Mouse (Mus musculus) limb, embryonic 10.5 days (tissue): ENCODE measurements at regions not wholly inside any gene's neighbourhood (a gene's known extent, or its start where the extent isn't known, plus 50 kb on each side); places are given as distances from the start of the nearest gene placed in this dataset.

Experiments used
- DNase-seq: peaks from one replicate; pipeline ENCODE4 v3.0.0-alpha.2; 2017; ENCODE audit warnings: low spot score
- H3K27ac ChIP-seq: fragments of 300-500 bp; sonication (generic); 2 replicates; pipeline ENCODE4 v1.5.1; 2016; ENCODE audit warnings: mild to moderate bottlenecking
- H3K27me3 ChIP-seq: fragments of 300-500 bp; sonication (generic); 2 replicates; pipeline ENCODE4 v1.6.1; 2016; ENCODE audit warnings: low read depth, mild to moderate bottlenecking; ENCODE audit not compliant: poor library complexity, severe bottlenecking
- H3K36me3 ChIP-seq: fragments of 300-500 bp; sonication (generic); 2 replicates; pipeline ENCODE4 v1.6.1; 2016; ENCODE audit warnings: mild to moderate bottlenecking, moderate library complexity
- H3K4me1 ChIP-seq: fragments of 300-500 bp; sonication (generic); 2 replicates; pipeline ENCODE4 v1.6.1; 2016
- H3K4me3 ChIP-seq: fragments of 300-500 bp; sonication (generic); 2 replicates; pipeline ENCODE4 v1.5.1; 2016; ENCODE audit warnings: mild to moderate bottlenecking, moderate library complexity
- H3K9me3 ChIP-seq: fragments of 300-500 bp; sonication (generic); replicated peaks from 2 replicates; pipeline ENCODE4 v1.6.1; 2016; ENCODE audit warnings: mild to moderate bottlenecking
- WGBS: fragments of 180-500 bp; shearing (Covaris S2); methylation state at CpG from one replicate; pipeline ENCODE4 v1.1.7; 2016; 5-methylcytosine and 5-hydroxymethylcytosine counted together

- no peak overlapping the region for H3K27ac ChIP-seq
- 76% methylated on average over 8 of the region's 8 CpGs for WGBS
- DNase-seq: no peak
These were observed 63.9 kb downstream of the Tmco5 start for GRCm38 (mm10) chr2:116942321-116942791.

GRCm38 (mm10) chr2:116948538-116948937, 70.0 kb downstream of the Tmco5 start:
- H3K36me3 ChIP-seq: no peaks in the 10 kb centered on the region
- 86% methylated on average over 3 of the region's 3 CpGs for WGBS
- no peaks in the 10 kb centered on the region for H3K4me1 ChIP-seq
- no peaks in the 10 kb centered on the region for H3K27me3 ChIP-seq
- no peaks in the 10 kb centered on the region for H3K9me3 ChIP-seq
- DNase-seq: no peak
- no peak overlapping the region for H3K27ac ChIP-seq
- H3K4me3 ChIP-seq: no peak overlapping the region

More at GRCm38 (mm10) chr2:116942321-116942791, 63.9 kb downstream of the Tmco5 start:
- H3K27me3 ChIP-seq: no peaks in the 10 kb centered on the region
- peaks cover 7% of the 10 kb centered on the region; the same call in 1 of the 2 replicates for H3K4me1 ChIP-seq
- no peak overlapping the region for H3K4me3 ChIP-seq
- no peaks in the 10 kb centered on the region for H3K36me3 ChIP-seq
- no peaks in the 10 kb centered on the region for H3K9me3 ChIP-seq

GRCm38 (mm10) chr2:116949741-116950140, 71.2 kb downstream of the Tmco5 start:
- DNase-seq: no peak
- Histone ChIP-seq H3K27me3 (no peaks in the 10 kb centered on the region), H3K4me1 (no peaks in the 10 kb centered on the region), H3K36me3 (no peaks in the 10 kb centered on the region), H3K27ac (no peak overlapping the region), H3K9me3 (no peaks in the 10 kb centered on the region), H3K4me3 (no peak overlapping the region)
- WGBS: 89% methylated on average over 3 of the region's 3 CpGs

GRCm38 (mm10) chr2:116950154-116950553, 71.7 kb downstream of the Tmco5 start:
- no peaks in the 10 kb centered on the region for H3K36me3 ChIP-seq
- no peak overlapping the region for H3K4me3 ChIP-seq
- no peak overlapping the region for H3K27ac ChIP-seq
- no peaks in the 10 kb centered on the region for H3K27me3 ChIP-seq
- H3K4me1 ChIP-seq: no peaks in the 10 kb centered on the region
- DNase-seq: no peak
- WGBS: 89% methylated on average over 5 of the region's 5 CpGs
- no peaks in the 10 kb centered on the region for H3K9me3 ChIP-seq

DNA sequence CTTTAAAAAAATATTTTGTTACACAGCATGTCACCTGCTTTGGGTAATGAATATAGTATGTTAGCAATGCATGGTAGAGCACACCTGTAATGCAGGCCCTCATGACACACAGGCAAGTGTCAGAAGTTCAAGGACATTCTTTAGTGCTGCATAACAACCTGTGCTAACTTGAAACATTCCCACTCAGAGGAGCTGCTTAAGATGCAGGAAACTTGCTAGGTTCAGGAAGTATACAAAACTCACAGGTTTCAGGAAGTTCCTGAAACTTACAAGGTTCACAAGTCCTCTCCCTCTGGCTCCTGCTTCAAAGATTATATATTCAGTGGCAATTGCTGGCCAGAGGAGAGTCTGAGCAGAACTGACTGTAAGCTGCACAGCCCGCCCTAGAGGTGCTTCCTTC, 73.0 kb downstream of the Tmco5 start:
- no peaks in the 10 kb centered on the region for H3K4me1 ChIP-seq
- no peaks in the 10 kb centered on the region for H3K27me3 ChIP-seq
- whole genome bisulfite sequencing: 96% methylated on average over 1 of the region's 1 CpGs
- no peak overlapping the region for H3K4me3 ChIP-seq
- no peak overlapping the region for H3K27ac ChIP-seq
- H3K9me3 ChIP-seq: no peaks in the 10 kb centered on the region
- DNase-seq: no peak
- no peaks in the 10 kb centered on the region for H3K36me3 ChIP-seq

DNA sequence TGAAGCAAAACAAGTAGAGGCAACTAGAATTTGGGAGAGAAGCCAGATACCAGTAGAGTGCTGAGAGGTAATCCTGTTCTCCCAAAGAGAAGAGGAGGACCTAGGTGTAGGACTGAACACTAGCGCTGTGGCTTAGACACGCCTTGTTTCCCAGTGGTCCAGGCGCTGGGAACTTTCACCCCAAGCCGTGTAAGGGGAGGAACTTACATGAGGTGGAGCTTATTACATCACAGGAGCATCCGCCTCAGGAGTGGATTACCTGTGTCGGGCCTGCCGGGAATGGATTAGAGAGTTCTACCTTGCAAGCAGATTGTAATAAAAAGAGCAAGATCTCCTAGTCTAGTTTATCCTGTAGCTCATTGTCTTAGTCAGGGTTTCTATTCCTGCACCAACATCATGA, 75.8 kb downstream of the Tmco5 start:
- no peak overlapping the region for H3K4me3 ChIP-seq
- H3K36me3 ChIP-seq: no peaks in the 10 kb centered on the region
- 92% methylated on average over 7 of the region's 7 CpGs for WGBS
- no peak for DNase-seq
- no peaks in the 10 kb centered on the region for H3K27me3 ChIP-seq
- H3K27ac ChIP-seq: no peak overlapping the region
- no peaks in the 10 kb centered on the region for H3K9me3 ChIP-seq
- H3K4me1 ChIP-seq: peaks cover 5% of the 10 kb centered on the region

GRCm38 (mm10) chr2:116954896-116955295, 76.4 kb downstream of the Tmco5 start:
- no peak for DNase-seq
- Histone ChIP-seq H3K9me3 (no peaks in the 10 kb centered on the region), H3K27ac (no peak overlapping the region), H3K4me3 (no peak overlapping the region), H3K4me1 (peaks cover 5% of the 10 kb centered on the region), H3K36me3 (no peaks in the 10 kb centered on the region), H3K27me3 (no peaks in the 10 kb centered on the region)
- 94% methylated on average over 4 of the region's 4 CpGs for WGBS

DNA sequence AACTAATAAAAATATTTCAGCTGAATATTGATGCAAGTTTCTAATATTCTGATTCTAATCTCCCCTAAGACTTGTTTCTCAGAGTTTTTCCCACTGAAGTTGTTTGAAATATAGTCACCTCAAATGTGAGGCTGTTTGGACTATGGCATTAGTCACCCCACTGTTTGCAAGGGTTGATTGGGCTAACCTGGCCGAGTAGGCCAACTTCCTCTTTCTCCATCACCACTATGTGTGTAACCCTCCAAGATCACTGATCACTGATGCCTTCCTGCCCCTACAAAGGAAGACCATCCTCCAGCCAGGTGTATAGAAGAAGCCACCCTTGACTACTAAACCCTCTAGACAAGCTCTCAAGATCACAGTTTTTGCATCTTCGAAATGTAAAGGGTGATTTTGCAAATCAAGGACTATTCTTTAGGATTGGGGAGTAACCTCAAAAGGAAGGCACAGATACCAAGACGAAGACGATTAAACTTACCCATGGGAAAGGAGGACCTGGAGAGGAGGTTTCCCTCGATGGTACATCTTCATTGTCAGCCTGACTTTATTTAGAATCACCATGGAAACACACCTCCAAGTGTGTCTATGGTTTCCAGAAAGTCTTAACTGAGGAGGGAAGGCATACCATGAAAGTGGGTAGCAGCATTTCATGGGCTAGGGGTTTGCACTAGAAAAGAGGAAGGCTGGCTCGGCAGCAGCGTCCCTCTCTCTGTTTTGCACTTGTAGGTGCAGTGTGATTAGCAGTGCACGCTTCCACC, 84.8 kb downstream of the Tmco5 start:
- DNase-seq: no peak
- Histone ChIP-seq H3K9me3 (no peaks in the 10 kb centered on the region), H3K27me3 (no peaks in the 10 kb centered on the region), H3K4me1 (peaks cover 5% of the 10 kb centered on the region; the same call in 1 of the 2 replicates), H3K36me3 (no peaks in the 10 kb centered on the region), H3K27ac (no peak overlapping the region), H3K4me3 (no peak overlapping the region)
- 82% methylated on average over 8 of the region's 8 CpGs for WGBS

- H3K36me3 ChIP-seq: no peaks in the 10 kb centered on the region
- no peak overlapping the region for H3K27ac ChIP-seq
- WGBS: 100% methylated on average over 1 of the region's 1 CpGs
- H3K9me3 ChIP-seq: no peaks in the 10 kb centered on the region
- H3K4me1 ChIP-seq: peaks cover 15% of the 10 kb centered on the region
- H3K27me3 ChIP-seq: no peaks in the 10 kb centered on the region
- no peak overlapping the region for H3K4me3 ChIP-seq
- no peak for DNase-seq
These were observed 87.8 kb downstream of the Tmco5 start for GRCm38 (mm10) chr2:116966266-116966665.

- Histone ChIP-seq H3K4me3 (peak overlapping the region; percentile 37), H3K9me3 (no peaks in the 10 kb centered on the region), H3K4me1 (peaks cover 67% of the 10 kb centered on the region), H3K27me3 (no peaks in the 10 kb centered on the region), H3K27ac (peak overlapping the region; percentile 98), H3K36me3 (no peaks in the 10 kb centered on the region)
- WGBS: 6% methylated on average over 9 of the region's 9 CpGs
- peak; percentile 82 for DNase-seq
These were observed 93.4 kb downstream of the Tmco5 start for GRCm38 (mm10) chr2:116971666-116972613.

GRCm38 (mm10) chr2:116972614-116972985, 94.1 kb downstream of the Tmco5 start:
- peak overlapping the region; percentile 37 for H3K4me3 ChIP-seq
- peak overlapping the region; percentile 98 for H3K27ac ChIP-seq
- no peak for DNase-seq
- 1% methylated on average over 6 of the region's 6 CpGs for WGBS
- H3K36me3 ChIP-seq: no peaks in the 10 kb centered on the region
- no peaks in the 10 kb centered on the region for H3K27me3 ChIP-seq
- no peaks in the 10 kb centered on the region for H3K9me3 ChIP-seq
- H3K4me1 ChIP-seq: peaks cover 72% of the 10 kb centered on the region

DNA sequence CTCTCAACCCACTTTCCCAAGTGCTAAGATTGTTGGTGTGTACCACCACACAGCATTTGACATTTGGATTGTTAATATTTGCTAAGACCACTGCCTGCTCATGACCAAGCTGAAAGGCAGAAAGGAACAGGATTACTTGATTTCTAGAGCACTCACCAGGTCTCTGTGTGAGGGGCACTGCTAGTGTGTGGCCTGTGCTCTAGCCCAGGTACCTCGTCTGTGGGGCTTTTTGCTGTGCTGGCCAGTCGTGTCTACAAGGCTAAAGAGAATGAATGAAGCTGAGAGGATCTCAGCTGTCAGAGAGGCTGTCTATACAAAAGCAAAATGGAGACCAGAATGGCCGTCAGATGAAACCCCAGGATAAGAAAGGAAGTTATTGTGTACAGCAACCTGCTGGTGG, 95.0 kb downstream of the Tmco5 start:
- Histone ChIP-seq H3K27me3 (no peaks in the 10 kb centered on the region), H3K9me3 (no peaks in the 10 kb centered on the region), H3K27ac (peak overlapping the region; percentile 98), H3K4me3 (no peak overlapping the region), H3K4me1 (peaks cover 80% of the 10 kb centered on the region), H3K36me3 (no peaks in the 10 kb centered on the region)
- DNase-seq: no peak
- WGBS: 50% methylated on average over 3 of the region's 3 CpGs

DNA sequence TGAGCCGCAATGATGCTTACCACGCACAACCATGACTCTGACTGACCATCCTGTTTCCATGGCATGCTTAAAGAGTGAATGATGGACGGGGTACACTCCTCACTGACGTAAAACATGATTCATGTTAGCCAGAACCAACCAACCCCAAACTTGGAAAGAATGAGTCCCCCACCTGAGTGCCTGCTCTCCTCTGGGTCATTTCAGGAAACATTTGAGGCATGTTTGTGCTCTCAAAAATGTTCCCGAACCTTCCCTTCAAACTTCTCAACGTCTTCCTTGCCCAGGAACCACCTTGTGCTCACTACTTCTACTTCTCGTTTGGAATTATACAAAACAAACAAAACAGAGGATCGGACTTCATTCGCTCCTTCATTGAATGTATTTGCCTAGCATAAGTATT, 95.7 kb downstream of the Tmco5 start:
- peaks cover 83% of the 10 kb centered on the region for H3K4me1 ChIP-seq
- DNase-seq: no peak
- H3K27ac ChIP-seq: peak overlapping the region; percentile 98
- WGBS: 74% methylated on average over 9 of the region's 9 CpGs
- no peak overlapping the region for H3K4me3 ChIP-seq
- no peaks in the 10 kb centered on the region for H3K36me3 ChIP-seq
- H3K27me3 ChIP-seq: no peaks in the 10 kb centered on the region
- H3K9me3 ChIP-seq: no peaks in the 10 kb centered on the region
